Mouse (Mus musculus) cerebellum, adult 18-20 months (tissue): ENCODE measurements around the gene Sgsm1.
"Not testable (repeated sequence)": the region's sequence is repeated elsewhere in the genome, so short reads cannot be mapped to it uniquely, and the experiment has no call there.

ENCODE experiments used
- DNase-seq, 2 experiments: peaks; one replicate each; pipeline ENCODE4 v3.0.0; 2021

Gene Sgsm1

GRCm38 (mm10) chr5:113310377-113311003 lies at the start of gene Sgsm1:
TSS of gene Sgsm1 (minus strand) at chr5:113310786.
- DNase-seq: peak; percentile 93 to 95

DNA sequence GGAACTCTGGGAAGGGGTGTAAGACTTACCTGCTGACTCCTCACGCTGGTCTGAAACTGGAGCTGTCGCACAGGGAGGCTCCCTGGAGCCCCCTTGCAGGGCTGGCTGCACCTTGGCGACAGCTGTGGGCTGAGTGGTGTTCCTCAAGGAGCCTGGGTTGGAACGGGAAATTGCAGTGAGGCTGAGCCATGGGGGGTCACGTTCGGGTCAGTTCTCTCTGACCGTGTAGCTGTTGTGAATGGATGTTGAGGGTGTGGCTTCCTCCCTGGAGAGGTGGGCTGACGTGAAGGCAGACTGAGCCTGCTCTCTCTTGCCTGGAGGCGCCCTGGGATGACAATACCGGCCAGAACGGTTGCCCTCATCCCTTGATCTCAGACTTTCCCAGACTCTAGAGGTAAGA lies 48.2 kb upstream of the Sgsm1 start:
- no peak for DNase-seq

DNA sequence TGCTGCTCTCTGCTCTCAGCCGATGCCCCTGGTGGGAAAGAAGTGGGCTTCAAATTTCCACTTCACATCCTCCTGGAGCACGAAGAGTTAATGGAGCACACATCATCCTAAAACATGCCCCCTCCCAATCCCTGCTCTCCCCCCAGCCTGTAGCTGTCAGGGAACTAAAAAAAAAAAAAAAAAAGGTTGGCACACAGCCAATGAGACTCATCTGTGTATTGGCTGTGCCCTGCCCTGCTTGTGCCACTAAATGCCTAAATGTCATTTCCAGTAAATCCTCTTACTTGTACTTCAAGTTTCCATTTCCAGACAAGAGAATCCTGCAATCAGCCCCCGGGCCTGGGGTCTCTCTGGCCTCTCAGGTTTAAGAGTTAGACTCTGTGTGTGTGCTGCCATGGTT lies 47.1 kb upstream of the Sgsm1 start:
- DNase-seq: no peak

GRCm38 (mm10) chr5:113357186-113357585 lies 46.6 kb upstream of the Sgsm1 start, which contains the start of gene Aym1:
TSS of gene Aym1 (plus strand) at chr5:113357294.
- DNase-seq: no peak

DNA sequence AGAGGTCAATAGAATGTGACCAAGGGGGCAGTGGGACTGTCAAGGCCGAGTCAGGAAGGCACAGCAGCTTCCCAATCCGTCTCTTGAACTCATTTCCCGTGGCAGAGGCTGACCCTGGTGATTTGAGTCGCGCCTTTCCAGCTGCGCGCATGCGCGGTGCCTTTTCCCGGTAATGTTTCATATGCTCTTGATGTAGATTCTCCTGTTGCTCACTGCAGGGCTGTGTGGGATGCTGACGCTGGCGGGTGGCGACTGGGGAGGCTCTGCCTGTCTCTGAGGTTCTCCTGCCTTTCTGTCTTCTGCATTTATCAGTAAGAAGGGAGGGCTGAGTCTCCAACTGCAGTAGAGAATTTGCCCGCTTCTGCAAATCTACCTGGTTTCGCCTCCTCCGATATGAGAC lies 43.7 kb upstream of the Sgsm1 start:
- DNase-seq: no peak

- DNase-seq: no peak
Measured at GRCm38 (mm10) chr5:113352636-113353035, 42.0 kb upstream of the Sgsm1 start.

DNA sequence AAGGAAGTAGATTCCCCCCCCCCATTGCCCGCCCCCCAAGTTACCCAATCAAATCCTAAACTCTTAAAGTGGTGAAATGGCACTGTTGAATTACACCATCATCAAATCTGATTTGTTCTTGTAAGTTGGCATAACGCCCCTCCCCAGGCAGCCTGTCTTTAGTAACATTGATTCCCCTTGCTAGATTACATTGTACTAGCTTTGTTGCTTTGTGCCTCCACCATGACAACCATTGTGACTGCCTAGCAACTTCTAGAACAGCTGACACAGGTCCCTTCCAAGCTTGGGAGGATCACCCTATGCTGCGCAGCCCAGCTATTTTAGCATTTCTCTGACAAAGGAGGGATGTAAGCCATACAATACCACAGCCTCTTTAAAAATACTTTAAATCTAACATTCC lies 41.2 kb upstream of the Sgsm1 start:
- no peak for DNase-seq

DNA sequence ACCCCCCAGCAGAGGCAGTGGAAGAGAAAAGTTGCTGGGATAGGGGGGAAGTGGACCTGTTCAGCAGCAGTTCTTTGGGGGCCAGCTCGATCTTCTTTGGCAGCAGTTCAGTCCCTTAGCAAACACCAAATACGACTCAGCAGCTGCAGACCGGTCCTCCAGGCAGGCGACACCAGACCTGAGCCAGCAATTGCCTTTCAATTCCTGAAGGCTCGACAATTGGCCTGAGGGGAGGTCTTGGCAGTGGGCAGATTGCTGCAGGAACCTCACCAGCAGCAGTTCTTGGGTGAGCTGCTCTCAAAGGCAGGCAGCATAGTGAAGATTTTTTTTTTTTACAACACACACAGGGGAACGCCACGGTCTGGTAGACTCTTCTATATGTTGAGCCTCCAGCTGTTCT lies 39.2 kb upstream of the Sgsm1 start:
- DNase-seq: no peak

- no peak for DNase-seq
Measured at GRCm38 (mm10) chr5:113349226-113349625, 38.6 kb upstream of the Sgsm1 start.

DNA sequence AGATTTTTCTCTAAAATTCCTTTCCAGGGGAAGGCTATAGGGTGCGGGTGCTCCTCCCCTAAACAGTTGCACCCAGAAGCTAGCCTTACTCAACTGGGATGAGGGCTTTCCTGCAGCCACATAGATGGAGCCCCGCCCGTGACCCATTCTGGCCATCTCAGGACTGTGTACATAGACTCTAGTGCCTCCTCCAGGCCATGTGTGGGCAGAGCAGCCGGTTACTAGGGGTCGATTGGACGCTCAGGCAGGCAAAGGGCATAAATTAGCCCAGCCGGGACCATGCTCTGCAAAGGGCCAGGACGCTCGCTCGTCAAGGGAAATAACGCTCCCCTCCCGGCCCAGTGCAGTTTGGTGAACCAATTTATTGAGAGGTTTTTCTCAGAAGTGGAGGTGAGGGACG lies 38.0 kb upstream of the Sgsm1 start:
- DNase-seq: peak; percentile 27 to 38

DNA sequence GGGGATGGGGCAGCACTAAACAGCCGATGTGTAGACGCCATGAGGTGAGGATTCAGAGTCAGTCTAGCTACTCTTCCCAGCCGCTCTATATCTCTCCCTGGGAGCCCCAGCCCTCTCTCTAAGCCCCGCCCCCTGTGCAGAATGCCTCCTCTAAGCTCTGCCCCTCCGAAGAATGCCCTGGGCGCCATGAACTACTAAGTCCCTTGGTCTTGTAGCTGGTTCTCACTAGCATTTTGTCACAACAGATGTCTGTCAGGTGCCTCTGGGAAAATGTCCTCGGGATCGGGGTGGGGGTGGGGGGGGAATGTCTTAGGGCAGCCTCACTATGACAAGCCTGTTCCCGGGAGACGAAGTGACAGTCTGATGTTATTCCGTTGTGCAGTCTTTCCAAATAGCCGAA lies 37.0 kb upstream of the Sgsm1 start:
- DNase-seq: no peak

DNA sequence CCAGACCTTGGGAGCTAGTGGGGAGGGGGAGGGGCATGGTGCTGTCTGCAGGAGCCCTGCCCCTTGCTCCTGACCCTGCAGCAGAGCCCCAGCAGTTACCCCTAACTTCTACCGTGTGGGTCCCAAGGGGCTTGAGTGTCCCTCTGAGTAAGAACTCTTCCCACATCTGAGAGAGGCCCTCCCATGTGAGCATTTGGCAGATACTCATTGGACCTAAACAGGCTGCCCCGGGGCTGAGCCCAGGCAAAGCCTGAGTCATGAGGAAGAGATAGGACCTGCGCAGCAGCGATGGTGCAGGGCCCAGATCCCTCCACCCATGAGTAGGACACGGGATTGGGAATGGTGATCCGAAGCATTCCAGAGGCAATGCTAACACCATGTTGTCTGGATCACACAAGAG lies 36.1 kb upstream of the Sgsm1 start:
- DNase-seq: not testable (repeated sequence)

GRCm38 (mm10) chr5:113345781-113346180 lies 35.2 kb upstream of the Sgsm1 start:
- no peak for DNase-seq

DNA sequence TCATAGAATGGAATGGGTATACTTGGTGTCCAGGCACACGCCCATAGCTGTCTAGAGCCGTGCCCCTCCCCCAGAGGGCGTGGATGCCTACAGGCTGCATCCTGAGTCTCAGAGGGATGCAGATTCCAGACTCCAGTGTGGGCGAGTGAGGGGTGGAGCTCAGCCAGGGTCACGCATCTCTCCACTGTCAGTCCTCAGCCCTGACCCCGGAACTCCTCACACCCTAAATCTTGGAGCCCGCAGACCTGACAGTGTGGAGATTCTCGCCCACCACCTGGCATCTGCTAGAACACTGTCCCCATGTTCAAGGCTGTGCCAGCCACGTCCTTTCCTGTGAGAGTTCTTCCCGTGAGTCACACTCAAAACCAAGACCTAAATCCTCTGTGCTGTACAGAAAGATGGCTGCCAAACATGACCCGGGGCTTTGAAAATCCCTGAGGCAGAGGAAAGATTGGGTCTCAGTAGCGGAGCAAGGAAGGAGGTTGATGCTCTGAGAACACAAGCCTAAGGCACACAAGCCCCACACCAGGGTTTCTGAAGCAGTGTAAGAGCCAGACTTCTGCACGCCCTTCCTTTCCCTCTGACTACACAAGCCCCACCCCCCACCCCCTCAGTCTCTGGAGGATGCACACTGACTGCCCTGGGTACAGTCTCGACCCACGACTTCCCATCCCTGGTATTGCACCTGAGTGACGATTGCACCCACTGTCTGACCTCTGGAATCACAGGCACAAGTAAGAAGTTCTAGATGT lies 34.2 kb upstream of the Sgsm1 start:
- no peak for DNase-seq

DNA sequence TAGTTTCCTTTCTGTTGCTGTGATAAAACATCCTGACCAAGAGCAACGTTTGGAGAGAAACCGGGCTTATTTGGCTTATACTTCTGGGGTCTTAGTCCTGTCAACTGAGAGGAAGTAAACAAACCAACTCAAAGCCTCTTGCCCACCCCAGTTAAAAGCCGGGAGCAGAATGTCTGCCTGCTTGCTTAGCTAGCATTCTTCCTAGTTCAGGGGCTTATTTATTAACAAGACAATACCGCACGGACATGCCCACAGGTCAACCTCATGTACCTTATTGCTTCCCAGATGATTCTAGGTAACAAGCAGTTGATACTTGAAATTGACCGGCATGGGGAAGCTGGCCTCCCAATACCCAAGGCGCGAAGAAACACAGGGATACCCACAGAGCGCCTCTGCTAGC lies 25.7 kb upstream of the Sgsm1 start:
- no peak for DNase-seq

DNA sequence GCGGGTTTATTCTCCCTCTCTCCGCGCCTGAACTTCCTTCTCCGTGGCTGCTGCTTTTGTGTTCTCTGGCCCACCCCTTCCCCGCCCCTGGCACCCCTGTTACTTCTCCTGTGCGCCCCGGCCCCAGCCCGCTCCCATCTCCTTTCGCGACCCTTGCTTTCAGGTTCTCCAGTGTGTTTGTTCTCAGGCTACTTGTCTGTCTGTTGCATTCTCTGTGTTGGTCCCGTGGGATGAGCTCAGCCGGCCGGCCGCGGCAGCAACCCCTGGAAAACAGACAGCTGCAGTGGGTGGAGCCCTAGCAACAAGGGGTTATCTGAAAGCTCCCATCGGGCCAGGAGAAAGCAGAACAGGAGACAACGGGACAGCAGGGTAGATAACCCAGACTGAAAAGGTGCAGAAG lies 25.1 kb upstream of the Sgsm1 start:
- DNase-seq: no peak

GRCm38 (mm10) chr5:113334621-113335530 lies 24.3 kb upstream of the Sgsm1 start:
- no peak for DNase-seq

- DNase-seq: no peak
Measured at GRCm38 (mm10) chr5:113332899-113333298, 22.3 kb upstream of the Sgsm1 start.

DNA sequence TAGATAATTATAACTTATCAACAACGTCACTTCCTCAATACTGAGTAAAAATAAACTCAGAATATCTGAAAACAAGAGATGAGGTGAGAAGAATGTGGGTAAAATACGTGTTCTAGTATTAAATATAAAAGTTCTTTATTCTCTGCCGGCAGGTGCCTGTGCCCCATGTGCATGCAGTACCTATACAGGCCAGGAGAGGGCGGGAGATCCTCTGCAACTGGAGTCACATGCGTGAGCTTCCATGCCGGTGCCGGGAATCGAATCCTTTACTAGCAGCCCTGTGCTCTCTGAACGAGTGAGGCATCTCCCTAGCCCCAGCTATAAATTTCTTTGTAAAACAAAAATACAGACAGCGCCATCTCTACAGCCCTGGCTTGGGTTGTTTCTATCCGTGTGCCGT lies 21.7 kb upstream of the Sgsm1 start:
- peak; percentile 32 to 43 for DNase-seq

- no peak for DNase-seq
Measured at GRCm38 (mm10) chr5:113330202-113330601, 19.6 kb upstream of the Sgsm1 start.

GRCm38 (mm10) chr5:113329463-113329862 lies 18.9 kb upstream of the Sgsm1 start:
- DNase-seq: no peak

DNA sequence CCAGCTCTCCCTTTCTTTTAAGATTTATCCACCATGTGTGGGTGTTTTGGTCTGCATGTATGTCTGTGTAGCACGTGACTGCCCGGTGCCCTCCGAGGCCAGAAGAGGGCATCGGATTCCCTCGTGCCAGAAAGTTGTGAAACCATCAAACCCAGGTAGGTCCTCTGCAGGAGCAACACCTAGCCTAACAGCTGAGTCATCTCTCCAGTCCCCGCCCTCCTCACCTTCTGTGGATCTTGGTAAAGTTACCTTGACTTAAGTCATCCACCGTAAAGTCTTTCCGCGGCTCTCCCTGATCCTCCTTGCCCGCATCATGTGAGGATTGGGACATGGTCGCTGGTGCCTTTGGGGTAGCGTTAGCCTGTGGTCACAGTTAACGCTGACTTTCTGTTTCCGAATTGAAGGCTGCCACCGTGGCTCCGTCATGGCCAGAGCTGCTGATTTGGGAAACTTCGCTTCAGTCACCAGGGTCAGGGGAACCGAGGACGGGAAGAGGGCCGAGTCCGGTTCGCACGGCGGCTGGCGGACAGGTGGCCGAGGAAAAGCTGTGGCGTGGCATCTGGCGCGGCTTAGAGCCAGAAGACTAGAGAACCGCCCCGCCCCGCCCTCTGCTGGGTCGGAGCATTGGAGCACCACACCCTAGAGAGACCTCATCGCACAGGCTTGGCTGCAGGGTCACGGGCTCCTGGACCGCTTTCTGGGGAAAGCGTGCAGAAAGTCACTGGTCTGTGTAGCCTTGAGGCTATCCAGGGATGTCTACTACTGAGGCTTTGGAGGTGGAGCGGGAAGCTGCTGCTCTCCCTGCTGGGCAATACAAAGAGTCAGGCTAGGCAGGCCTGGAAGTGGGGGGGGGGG lies 13.4 kb upstream of the Sgsm1 start:
- DNase-seq: peak; percentile 43 to 53

DNA sequence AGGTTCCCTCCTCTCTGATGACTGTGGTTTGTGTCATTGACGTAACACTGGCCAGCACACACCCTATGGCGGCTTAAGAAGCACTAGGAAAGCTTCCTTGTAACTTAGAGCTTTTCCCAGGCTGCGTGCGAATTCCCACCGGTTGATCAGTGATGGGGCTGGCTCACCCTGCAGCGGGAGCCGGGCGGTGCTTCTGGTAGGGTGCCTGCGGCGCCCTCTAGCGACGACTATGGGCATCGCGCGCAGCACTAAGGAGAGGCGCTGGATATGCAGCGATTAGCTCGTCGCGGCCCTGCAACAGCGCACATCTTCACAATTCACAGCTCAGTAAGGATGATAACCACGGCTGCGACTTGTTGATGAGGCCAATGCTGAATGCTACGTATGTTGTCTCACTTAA lies 3.4 kb upstream of the Sgsm1 start:
- DNase-seq: peak; percentile 91 to 95
